Mouse (Mus musculus) layer of hippocampus, postnatal 25 days (tissue): ENCODE results near the gene Borcs7. TPM values are rescaled to one million over a fixed set of nuclear protein-coding genes. Genes with fewer than 3 reads are reported as not detected.

Source experiments
- total RNA-seq, 2 experiments: library from RNA; stranded (reverse); gene quantifications; 2 replicates each; pipeline ENCODE4 v1.2.3; 2021

The Borcs7 gene
- total RNA-seq, 2 experiments from 2014 or later, result 20.2 to 20.6 TPM

Other genes starting within 250 kb of the Borcs7 start
- gene Trim8, start 188.2 kb upstream of the Borcs7 start, total RNA-seq, result 100 to 1,000 TPM; 105 to 109 TPM
- gene Arl3, start 116.7 kb upstream of the Borcs7 start, total RNA-seq, result 100 to 1,000 TPM; 123 to 127 TPM
- gene Sfxn2, start 116.5 kb upstream of the Borcs7 start, total RNA-seq, result 1 to 10 TPM; 4.4 to 6.3 TPM
- gene Wbp1l, start 90.8 kb upstream of the Borcs7 start, total RNA-seq, result 10 to 100 TPM; 37.8 to 37.9 TPM
- not detected for gene Cyp17a1, start 16.7 kb upstream of the Borcs7 start, total RNA-seq
- 10 to 100 TPM; 22.0 to 23.8 TPM for gene As3mt, start 17.6 kb downstream of the Borcs7 start, total RNA-seq
- gene Cnnm2, start 71.7 kb downstream of the Borcs7 start, total RNA-seq, result 10 to 100 TPM; 36.5 TPM